Mouse (Mus musculus) CD4-positive, CD25-positive, alpha-beta regulatory T cell, adult 2 months (primary cell): ENCODE results near the gene Cnot2.
A peak's percentile ranks its signal among the peaks of the same experiment; 100 is the strongest.

Experiments
- DNase-seq: peaks from one replicate; pipeline ENCODE4 v3.0.0-alpha.2; 2012; ENCODE audit warnings: low read depth, low spot score

Gene Cnot2

DNA sequence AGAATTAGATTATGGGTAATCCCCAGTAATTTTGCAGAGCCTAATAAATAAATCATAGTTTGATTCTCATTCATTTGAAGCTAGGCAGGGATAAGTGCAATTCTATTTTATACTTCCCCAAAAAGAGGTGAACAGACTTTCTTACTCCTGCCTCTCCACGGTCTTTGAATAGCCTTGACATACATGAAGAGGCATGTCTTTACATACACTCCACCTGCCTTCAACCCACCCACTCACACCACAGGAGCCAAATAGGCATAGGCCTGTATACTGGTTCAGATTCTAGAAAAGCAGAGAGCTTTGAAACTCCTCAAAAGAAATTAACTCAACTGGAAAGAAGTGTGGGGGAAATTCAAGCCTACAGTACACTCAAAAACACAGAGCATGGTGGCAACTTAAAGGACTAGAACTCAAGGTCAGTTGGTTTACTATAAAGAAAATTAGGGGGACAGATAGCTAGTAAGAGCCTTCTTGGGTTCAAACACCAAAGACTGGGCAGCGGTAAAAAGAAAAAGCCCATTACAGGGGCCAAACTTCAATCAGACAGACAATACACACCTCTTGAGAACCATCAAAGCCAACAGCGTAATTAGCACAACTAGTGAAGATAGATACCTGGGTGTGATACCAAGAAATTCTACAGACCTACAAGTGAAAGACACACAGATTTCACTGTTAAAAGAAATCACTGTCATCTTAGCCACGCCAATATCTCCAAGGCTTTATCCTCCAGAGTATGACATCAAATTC, 18.4 kb downstream of the Cnot2 start:
- DNase-seq = no peak

GRCm38 (mm10) chr10:116562210-116562609, 19.1 kb downstream of the Cnot2 start:
- no peak for DNase-seq

DNA sequence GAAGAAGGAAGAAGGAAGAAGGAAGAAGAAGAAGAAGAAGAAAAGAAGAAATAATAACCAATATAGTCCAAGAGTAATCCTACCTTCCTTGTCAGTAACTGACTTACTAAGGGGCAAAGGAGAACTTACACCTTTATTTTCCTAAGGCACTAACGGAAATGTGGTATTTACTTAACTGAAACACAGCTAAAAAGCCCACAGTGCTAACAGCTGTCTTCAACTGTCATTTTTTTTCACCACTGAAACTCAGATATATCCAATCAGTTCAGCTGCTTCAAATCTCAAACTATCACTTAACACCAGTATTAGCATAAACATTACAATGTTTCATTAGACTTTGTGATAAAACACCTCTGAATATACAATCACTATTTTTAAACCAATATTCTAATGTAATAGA, 22.1 kb downstream of the Cnot2 start:
- peak; percentile 34 for DNase-seq

DNA sequence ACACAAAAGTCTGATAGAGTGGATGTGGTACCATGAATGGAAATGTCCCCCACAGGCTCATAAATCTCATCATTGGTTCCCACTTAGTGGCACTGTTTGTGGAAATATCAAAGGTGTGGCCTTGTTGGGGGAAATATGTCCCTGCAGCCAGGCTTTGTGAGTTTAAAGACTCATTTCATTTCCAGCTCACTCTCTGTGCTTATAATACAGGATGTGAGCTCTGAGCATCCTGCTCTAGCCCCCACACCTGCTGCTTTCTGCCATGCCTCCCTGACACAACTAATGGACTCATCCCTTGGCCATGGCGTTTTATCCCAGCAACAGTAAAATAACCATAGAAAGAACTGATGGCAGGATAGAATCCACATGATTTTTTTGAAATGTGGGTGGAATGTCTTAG, 24.1 kb downstream of the Cnot2 start:
- peak; percentile 37 for DNase-seq

DNA sequence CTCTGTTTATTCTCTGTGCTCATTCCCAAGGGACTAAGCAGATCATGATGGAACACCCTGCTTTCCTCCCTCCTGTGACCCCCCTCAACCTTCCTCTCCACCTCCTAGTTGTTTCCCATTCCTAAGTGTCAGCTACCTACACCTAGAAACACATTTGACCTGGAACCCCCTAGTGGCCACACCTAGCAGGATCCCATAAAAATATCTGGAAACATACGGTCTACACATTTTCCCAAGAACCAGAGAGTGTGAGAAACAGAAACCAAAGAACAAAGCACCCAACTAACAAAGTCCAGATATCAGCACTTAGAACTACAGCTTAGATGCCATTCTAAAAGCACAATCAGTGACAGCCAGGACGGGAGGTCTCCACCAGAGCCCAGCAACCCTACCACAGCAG, 26.9 kb downstream of the Cnot2 start:
- DNase-seq = no peak

GRCm38 (mm10) chr10:116547958-116548357, 33.4 kb downstream of the Cnot2 start:
- no peak for DNase-seq

GRCm38 (mm10) chr10:116546177-116546576, 35.1 kb downstream of the Cnot2 start:
- DNase-seq = no peak

DNA sequence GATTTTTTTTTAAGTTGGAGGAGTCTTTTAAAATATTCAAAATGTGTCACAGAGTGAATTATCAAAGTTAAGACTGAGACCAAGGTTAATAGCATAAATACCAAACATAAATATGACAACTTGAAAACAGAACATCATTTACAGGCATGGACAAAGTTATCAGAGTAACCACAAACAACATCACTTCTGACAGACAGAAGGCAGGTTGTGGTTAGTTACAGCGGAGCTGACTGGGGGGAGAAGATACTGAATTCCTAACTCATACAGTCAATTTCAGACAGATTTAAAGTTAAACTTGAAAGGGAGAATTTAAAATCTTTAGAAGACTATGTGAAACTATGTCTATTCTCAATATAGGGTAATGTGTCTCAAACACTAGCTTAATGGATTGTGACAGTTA, 38.2 kb downstream of the Cnot2 start:
- DNase-seq = no peak

GRCm38 (mm10) chr10:116540750-116541149, 40.6 kb downstream of the Cnot2 start:
- DNase-seq = no peak

DNA sequence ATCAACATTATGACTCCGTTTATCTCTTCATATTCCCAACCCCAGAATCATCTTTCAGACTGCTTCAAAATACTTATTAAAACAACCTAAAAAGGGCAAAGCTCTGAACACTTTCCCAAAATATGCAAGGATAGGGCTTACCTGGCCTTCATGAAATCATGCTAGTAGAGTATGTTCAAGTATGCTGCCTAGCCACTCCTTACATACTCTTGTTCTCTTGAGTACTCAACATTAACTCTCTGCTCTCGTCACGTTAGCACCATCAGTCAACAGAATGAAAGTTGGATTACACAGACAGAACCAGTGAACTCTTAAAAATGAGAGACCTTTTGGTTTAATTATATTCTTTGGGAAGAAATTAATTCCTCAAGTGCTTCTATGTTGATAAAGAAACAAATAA, 43.8 kb downstream of the Cnot2 start:
- DNase-seq = no peak

DNA sequence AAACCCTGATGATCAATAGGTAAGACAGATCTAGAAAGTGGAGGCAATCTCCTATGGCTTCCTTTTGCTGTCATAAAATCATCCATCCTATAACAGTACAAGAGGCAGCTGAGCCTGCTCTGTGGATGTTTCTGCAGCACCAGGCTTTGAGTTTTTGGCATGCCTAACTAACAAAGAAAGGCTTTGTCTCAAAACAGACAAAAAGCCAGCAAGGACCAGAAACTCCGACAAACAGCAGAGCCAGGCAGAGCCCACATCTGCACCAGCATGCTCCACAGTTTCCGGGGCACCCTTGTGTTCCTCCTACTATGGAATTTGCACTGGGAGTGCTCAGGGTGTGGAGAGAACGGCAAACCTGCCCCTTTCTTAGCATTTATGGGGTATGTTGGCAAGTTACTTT, 47.0 kb downstream of the Cnot2 start:
- DNase-seq = no peak

DNA sequence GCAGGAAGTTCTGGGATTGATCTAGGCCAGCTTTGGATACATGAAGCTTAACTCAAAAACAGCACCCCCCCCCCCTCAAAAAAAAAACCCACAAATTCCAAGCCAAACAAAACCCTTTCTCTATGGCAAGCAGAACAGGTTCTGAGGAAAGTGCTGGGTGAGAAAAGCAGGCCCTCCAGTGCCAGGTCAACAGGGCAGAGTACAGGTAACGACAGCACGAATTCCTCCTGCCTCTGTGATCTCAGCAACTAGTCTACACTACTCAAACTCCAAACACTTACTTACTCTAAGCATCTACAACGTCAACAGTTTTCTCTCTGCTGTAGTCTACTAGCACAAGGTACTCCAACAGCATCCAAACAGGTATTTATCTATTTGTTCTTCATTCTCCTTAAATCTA, 48.8 kb downstream of the Cnot2 start:
- no peak for DNase-seq

DNA sequence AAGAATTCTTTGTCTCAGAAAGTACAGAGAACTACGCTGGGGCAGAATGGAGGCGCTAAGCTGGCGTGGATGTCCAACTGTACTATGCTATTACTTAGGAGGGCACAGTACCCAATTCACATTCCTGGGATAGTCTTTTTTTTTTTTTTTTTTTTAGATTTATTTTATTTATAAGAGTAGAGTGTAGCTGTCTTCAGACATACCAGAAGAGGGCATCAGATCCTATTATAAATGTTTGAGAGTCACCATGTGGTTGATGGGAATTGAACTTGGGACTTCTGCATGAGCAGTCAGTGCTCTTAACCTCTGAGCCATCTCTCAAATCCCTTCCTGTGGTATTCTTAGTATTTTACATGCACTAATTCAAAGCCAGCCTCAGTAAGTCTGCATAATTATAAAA, 50.2 kb downstream of the Cnot2 start:
- DNase-seq = no peak

GRCm38 (mm10) chr10:116519588-116519987, 61.7 kb downstream of the Cnot2 start:
- no peak for DNase-seq

DNA sequence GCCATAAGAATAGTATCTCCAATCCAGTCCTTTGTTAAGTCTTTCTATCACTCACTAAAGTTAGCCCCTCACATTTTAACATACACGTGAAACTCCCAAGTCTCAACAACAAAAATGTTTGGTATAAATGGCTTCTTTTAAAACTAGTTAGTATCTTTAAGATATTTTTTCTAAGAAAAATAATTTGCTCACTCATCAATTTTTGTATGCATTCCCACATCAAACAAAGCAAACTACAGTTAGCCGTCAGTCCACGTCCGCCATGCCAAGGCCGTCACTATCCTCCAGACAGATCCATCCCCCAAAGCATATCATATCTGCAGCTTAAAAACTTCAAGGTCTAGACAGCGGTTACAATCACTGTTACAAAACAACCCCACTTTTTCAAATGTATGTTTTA, 65.7 kb downstream of the Cnot2 start:
- DNase-seq = no peak

GRCm38 (mm10) chr10:116515158-116515557, 66.2 kb downstream of the Cnot2 start:
- no peak for DNase-seq

DNA sequence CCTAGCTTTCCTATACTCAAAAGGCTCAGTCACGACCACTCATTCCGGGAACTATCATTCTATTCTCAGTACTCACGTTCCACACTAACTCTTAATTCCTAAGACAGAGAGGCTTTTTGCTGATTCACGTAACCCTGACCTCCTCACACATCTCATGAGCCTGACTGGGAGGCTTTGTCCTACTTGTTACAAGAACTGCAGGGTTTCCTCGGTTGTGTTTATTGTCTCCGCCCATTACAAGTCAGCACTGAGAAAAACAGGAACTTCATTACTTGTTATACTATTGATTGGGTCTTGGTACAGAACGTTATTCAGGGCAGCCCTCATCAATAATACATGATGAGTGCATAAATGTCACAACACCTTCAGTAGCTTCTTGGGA, 68.1 kb downstream of the Cnot2 start:
- no peak for DNase-seq

GRCm38 (mm10) chr10:116512521-116513253, 68.6 kb downstream of the Cnot2 start:
- no peak for DNase-seq

DNA sequence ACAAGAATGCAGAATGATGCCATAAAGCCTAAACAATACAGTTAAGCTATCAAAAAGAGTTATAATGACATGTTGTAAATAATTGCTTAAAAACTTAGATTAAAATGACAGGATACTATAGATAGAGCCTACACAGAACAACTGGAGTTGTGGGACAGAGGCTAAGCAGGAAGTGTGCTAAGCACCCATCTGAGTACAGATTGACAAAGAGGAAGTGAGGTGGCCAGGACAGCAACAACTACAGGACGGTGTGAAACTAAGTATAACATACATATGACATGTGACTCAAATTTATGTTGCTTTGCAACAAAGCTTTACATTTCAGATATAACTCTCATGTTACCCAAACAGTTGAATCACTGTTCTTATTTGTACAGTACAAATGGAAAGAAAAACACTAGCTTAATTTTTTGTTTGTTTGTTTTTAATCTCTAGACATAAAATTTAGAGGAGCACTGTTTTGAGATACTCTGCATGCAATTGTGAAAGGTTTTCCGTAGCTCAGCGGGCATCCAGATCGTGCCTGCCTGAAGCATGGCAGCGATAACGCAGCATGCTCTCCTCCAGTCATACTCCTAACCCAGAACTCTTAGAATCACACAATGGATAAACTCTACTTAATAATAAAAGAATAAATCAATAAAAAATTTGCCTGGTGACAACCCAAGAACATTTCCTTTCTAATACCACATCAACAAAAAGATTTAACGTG, 75.9 kb downstream of the Cnot2 start:
- peak; percentile 22 for DNase-seq

DNA sequence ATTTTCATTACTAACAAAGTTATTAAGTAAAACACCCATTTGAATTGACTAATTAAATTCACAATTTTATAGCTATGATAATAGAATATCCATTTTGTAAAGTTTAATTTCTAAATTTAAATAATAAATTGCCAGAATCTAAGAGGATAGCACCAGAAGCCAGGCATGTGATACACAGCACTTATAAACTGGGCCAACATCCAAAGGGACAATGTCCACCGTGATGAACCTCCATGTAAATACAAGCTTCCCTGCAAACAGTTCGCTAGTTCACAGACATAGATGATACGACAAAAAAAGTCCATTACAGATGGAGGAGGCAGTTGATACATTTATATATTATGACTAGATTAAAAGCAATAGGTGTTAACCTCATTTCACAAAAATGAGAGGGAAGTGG, 88.5 kb downstream of the Cnot2 start:
- no peak for DNase-seq

GRCm38 (mm10) chr10:116486895-116487747, 94.2 kb downstream of the Cnot2 start:
- DNase-seq = peak; percentile 14

- DNase-seq = no peak
These were observed 99.4 kb downstream of the Cnot2 start for GRCm38 (mm10) chr10:116481917-116482316.
